Mouse (Mus musculus) brain, adult 2 months (tissue): ENCODE data around the gene Gm14327.
"Not testable (repeated sequence)": the region's sequence is repeated elsewhere in the genome, so short reads cannot be mapped to it uniquely, and the experiment has no call there.

ENCODE experiments used
- DNase-seq: peaks from one replicate; pipeline ENCODE4 v3.0.0; 2011; ENCODE audit warnings: low read depth, low spot score

Gene Gm14327

GRCm38 (mm10) chr2:177897046-177897578, at the start of gene Gm14327:
Gm14327 (plus strand) TSS chr2:177897096.
- peak; percentile 1 for DNase-seq

DNA sequence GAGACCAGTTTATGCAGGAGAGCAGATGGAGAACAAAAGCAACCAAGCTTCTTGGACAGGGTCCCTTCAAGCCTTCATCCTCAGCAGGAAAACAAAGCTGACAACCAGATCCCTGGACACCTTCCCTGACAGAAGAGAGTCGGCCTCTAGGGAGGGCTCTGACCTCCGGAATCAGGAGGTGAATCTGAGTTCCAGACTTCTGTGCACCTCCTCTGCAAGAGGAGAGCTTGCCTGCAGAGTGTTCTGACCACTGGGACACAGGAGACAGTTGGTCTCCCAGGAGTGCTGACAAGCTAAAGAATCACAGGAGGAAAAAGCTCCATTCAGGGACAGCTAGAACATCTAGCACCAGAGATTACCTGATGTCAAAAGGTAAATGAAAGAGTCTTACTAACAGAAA, 34.6 kb upstream of the Gm14327 start:
- not testable (repeated sequence) for DNase-seq

DNA sequence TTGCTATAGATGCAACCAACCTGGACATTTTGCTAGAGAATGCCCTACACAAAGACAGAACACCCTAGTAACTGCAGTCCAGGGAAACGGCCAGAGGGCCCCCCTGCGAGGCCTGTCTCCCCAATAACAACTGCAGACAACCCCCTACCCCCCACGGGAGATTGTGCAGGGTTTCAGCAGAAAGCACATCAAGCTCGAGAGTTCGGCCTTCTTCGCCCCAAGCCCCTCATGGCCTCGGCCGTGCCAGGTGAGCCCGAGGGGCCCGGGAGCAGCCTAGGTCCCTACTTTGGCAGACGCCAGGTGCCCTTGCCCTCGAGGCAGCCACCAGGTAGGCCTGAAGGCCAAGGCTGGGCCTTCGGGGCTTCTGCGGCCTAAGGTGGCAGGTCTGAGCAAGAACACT, 9.2 kb upstream of the Gm14327 start:
- DNase-seq = not testable (repeated sequence)

DNA sequence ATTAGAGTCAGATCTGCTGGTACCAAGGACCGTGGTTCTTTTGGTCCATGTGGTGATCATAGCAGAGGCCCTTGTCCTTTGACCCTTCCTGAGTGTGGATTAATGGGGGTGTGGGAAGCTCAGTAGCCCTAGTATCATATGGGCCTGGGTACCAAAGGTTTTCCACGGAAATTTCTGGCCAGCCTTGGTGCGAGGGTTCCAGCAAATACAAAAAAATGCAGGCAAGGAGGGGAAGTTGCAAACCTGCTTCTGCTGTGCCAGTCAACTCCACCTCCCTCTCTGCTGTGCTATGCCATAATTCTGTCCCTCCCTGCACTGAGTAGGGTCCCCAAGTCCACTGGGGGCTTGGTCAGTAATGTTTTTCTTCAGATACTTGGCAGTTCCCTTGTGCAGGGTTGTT, 1.3 kb downstream of the Gm14327 start:
- DNase-seq = not testable (repeated sequence)

GRCm38 (mm10) chr2:177903276-177903675, 6.4 kb downstream of the Gm14327 start:
- not testable (repeated sequence) for DNase-seq

DNA sequence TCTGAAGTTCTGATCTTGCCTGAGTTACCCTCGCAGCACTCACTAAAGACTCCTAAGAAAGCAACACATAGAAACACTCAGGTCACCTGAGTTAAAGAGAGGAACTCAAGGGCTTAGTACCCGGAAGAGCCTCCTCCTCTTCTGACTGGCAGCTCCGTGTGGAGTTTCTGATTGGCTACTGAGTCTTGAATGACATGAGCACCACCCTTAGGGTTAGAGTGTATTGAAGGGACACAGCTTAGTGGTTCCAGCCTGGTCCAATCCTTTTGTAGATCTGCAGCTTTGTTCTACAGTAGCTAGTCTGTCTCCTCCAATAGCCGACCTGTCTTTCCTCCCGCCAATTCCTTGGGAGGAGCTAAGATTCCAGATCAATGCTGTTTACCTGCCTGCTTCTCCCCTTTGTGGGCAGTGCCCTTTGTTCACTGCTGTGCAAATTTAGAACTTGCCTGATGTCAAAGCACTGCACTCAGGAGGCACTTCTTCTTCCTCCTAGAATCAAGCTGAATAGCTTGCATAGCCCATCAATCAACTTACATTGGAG, 28.7 kb downstream of the Gm14327 start, which contains the start of gene Zfp972:
Gene Zfp972 (minus strand): TSS at position 51 of the 541 bp plus-strand sequence.
- peak; percentile 23 for DNase-seq
